Mouse (Mus musculus): Measurements from ENCODE around the gene Oosp3. TPM values are rescaled to one million over a fixed set of nuclear protein-coding genes. Genes with fewer than 3 reads are reported as not detected.

Oosp3 gene
- total RNA-seq (2021): not detected
- long read RNA-seq, experiment 1: 0 reads
- long read RNA-seq, experiment 2: 0 reads

DNA sequence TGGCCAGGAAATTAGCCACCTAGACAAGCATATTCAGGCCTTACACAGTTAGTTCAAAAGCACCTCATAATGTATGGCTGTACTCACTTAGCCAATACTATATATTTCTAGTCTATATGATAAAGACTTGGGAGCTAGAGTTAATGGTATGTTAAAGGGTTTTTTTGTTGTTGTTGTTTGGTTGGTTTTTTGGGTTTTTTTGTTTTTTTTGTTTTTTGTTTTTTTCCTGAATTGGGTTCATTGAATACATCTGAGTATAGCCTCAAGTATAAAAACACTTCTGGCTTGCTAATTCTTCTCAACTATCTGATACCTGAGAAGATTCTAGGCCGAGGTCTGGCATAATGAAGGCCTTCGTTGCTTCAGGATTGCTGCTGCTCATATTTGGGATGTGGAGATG lies at the start of gene Oosp3:
Oosp3 (plus strand) TSS at position 301 of the 400 bp plus-strand sequence.
- DNase-seq: no peak
- intact Hi-C loops (cut with DNase I): no loop called here

DNA sequence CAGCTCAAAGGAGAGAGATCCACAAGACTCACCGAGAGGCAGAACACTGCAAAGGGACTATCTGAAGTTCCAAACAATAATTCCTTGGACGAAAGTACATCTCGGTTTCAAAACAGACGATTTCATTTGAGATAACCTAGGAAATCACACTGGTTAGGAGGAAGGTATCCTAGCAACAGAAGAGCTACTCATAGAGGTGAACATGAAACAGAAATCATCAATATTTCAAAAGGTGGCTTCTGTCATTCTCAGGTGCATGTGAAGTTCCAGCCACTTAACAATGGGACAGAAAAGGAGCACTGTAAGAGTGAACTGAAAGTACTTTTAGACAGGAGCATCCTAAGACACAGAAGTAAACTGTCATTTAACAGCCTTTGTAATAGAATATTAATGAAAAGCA lies 47.3 kb upstream of the Oosp3 start:
- no peak for DNase-seq
- intact Hi-C loops (cut with DNase I): no loop called here

DNA sequence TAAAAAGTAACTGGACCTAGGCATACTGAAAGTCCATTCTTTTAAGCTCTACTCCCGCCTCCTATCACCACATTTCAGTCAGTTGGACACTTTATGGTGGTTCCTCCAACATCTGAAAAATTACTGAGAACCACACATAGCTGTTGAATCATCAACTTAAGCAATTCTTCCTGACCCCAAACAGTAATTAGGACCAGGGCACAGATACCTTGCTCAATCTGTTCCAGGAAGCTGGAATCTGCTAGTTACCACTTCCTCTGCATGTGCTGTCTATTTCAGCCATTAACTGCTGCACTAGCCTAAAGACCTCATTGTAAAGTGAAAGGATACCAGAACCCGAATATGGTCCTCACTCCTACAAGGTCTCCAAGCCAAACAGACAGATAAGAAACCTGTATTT lies 37.7 kb upstream of the Oosp3 start:
- DNase-seq: no peak
- intact Hi-C loops (cut with DNase I): no loop called here

DNA sequence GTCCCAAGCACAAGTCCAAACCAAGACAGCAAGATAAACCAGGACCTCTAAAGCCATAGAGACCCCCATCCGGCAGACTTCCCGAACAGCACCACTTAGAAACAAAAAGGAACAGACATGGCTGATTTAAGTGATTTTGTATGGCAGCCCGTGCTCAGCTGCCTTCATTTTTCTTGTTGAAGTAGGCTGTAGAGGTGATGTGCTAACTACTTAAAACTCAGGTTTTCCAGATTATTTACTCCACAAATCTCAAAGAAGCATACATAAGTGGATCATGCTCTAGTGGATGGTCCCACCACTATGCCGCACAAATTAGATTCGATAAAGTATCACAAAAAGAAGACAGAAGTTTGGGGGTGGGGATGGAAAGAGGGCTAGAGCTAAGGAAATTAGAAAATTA lies 36.4 kb upstream of the Oosp3 start, which contains the start of gene Oosp2:
Oosp2 (minus strand) TSS at position 101 of the 400 bp plus-strand sequence.
- DNase-seq: no peak
- intact Hi-C loops (cut with DNase I): no loop called here

DNA sequence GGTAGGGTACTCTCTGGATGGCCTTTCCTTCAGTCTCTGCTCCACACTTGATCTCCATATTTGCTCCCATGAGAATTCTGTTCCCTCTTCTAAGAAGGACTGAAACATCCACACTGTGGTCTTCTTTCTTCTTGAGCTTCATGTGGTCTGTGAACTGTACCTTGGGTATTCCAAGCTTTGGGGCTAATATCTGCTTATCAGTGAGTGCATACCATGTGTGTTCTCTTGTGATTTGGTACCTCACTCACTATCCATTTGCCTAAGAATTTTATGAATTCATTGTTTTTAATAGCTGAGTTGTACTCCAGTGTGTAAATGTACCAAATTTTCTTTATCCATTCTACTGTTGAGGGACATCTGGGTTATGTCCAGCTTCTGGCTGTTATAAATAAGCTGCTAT lies 35.3 kb upstream of the Oosp3 start:
- intact Hi-C loops (cut with DNase I): no loop called here
- no peak for DNase-seq

DNA sequence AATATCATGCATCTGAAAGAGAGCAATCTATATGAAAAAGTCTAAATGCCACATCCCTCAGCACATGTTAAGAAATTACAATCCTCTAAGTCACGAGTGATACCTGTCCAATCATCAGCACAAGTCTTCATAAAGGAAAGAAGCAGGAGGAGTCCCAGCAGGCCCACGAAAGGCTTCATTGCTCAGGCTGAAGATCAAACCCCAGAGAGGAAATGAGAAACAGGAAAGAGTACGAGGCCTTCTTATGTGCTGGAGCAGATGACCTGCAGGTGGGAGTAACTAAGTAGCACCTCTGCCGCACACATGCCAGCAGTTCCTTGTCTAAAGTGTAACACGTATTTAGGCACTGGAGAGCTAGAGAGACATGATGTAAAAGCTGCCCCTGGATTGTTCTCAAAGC lies 6.0 kb upstream of the Oosp3 start, which contains the start of gene Oosp1:
Oosp1 (minus strand) TSS at position 312 of the 400 bp plus-strand sequence.
- intact Hi-C loops (cut with DNase I): no loop called here
- DNase-seq: no peak

DNA sequence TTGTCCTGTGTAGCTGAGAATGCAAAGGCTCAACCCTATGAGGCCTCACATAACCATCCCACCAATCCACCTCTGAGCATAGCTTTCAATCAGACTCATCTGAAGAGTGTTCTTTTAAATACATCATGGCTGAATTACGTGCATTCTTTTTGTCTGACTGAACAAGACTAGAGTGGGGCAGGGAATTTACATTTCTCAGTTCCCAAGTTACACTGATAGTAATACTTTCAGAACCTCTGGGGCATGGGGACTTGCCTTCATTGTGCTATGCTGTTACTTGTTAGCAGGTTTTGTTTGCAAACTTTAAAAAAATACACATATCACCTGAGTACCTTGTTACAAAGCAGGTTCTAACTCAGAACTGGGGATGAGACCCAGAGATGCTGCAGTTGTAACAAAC lies 5.4 kb upstream of the Oosp3 start:
- no peak for DNase-seq
- intact Hi-C loops (cut with DNase I): no loop called here

DNA sequence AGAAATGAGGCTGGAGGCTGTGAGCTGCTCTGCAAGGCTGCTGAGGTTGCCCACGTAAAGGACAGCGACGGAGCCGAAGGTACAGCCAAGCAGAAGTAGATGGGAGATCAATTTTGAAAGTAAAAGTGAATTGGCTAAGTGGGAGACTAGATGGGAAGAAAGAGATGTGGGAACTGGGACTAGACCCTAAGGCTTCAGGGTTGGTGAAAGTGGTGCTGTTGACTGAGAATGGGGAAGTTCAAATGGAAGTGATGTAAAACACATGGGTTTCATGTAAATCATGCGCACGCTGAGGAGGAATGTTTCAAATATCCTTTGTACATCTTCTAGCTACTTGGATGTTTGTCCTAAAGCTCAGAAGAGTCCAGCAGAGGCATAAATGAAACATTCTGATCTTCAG lies 1.5 kb downstream of the Oosp3 start:
- intact Hi-C loops (cut with DNase I): no loop called here
- no peak for DNase-seq

DNA sequence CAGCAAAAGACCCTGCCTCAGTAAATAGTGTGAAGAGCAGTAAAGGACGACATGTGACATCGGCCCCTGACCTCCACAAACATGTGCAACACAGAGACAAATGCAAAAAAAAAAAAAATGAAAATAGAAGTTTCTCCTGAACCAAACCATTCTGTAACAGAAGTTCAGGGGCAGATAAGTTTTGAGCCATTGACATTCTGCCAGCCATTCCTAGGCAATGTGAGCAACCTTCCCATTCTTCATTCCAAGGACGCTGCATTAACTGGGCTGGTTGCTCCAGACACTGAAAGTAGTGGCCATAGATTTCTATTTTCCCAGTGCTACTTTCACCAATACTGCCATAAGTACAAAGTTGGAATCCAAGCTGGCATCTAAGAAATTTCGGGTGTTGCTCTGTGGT lies 15.6 kb downstream of the Oosp3 start:
- intact Hi-C loops (cut with DNase I): no loop called here
- no peak for DNase-seq

DNA sequence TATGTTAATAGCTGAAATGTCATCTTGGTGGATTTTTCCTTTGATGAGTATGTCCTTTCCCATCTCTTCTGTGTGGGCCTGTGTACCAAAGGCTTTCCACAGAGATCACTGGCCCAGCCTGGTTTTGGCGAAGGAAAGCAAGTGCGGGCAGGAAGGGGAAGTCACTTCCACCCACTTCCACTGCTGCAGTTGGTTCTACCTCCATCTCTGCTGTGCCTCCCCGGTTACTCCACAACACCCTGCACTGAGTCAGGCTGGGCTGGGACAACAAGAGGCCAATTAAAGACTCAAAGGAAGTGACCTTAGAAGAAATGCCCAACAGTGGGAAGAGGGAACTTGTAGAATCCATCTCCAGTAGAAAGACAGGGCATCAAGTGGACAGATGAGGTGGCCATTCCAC lies 23.2 kb downstream of the Oosp3 start:
- DNase-seq: no peak
- intact Hi-C loops (cut with DNase I): no loop called here

DNA sequence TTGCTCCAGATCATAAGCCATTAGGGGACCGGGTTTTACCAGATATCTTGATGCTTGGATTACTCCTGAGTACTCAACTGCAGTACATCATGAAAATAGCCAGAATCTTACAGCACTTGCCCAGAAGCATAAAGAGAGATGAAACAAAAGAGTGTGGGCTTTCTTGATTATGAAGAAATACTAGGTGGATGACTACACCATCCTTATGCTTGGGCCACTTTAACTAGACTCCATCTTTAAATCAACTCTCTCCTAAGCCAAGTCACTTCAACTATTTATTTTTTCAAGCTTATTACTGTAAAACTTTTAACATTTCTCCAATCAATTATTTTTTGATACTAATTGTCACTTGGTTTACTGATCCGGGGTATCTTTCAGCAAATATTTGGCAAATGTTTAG lies 27.0 kb downstream of the Oosp3 start:
- DNase-seq: no peak
- intact Hi-C loops (cut with DNase I): no loop called here

DNA sequence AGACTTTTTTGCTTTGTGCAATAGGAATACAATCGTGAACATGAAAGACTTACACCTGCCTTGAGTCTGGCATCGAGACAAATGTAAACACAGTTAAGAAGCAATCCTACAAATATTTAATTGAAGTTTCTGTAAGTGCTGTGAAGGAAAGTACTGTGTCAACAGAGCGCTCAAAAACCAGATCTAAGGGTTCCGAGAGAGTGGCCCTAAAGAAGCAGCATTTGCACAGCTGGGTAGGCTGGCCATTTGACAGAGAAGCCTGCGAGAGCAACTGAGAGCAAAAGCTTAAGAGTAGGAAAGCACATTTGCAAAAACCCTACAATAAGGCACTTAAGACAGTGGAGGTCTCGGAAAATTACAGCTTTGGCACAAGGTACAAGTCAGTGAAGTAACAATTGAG lies 27.4 kb downstream of the Oosp3 start:
- intact Hi-C loops (cut with DNase I): no loop called here

DNA sequence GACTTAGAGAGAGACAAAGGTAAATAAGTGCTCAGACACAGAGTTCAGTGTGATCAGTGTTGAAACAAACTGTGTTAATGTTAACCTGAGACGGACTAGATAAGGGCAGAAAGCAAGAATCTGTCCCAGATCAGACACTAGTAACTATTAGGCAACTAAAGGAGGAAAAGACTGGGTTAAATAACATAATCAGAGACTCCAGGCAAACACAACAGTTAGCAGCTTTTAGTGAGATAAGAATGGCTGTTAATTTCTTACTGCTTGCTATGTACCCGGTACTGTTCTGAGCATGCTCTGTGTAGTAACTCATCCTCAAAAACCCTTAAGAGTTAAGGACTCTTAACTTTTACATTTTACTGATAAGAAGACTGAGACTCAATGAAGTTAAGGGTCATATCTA lies 29.1 kb downstream of the Oosp3 start:
- intact Hi-C loops (cut with DNase I): no loop called here
- DNase-seq: no peak

More for the DNA sequence above, 27.4 kb downstream of the Oosp3 start:
- no peak for DNase-seq

DNA sequence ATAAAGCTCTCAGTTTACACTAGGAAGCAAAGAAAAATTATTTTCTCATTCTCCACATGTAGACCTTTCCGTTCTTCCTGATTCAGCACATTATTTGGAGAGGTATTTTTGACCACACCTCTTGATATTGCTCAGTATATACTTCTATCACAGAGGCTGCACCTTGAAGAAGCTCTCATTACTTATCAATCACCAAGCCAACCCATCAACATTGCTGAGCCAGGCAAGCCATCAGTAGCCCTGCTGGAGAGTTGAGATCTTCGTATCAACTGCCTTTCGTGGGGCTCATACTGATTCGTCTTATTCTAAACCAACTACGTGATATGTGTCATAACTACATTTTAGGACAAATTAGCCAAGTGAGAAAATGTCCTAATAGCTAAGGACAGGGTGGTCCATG lies 30.4 kb downstream of the Oosp3 start:
- intact Hi-C loops (cut with DNase I): no loop called here
- DNase-seq: no peak

DNA sequence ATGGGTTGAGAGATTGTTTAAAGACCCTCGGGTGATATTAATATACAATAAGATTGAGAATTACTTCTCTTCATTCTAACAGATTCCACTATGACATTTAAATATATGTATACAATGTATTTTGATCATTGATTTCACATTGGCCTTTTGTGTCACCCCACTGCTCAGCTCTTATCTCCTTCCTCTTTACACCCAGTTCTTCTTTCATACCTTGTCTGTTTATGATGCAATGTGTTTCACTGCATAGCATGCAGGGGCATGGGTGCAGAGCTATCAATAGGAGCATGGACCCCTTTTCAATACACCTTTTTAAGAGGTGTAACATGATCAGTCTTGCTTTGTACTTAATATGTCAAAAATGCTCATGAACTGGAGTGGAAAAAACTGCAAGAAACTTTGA lies 33.4 kb downstream of the Oosp3 start:
- intact Hi-C loops (cut with DNase I): no loop called here

DNA sequence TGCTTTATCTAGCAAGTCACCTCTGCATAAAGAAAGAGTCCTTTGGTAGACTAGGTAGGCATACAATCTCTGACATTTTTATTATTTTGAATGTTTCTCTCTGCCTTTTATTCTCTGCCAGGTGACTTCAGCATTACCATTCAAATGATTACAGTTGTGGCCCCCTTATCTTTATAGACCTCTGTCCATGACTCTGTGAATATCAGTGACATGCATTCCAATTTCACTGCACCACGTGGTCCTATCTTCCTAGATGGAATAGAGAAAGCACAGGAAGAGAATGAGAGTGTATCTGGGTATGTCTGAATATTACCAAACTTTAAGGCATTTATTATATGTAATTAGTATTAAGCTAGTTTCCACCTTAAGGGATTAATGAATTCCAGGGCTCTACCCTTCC lies 39.6 kb downstream of the Oosp3 start:
- intact Hi-C loops (cut with DNase I): no loop called here
- no peak for DNase-seq

More for the DNA sequence above, 33.4 kb downstream of the Oosp3 start:
- DNase-seq: no peak

DNA sequence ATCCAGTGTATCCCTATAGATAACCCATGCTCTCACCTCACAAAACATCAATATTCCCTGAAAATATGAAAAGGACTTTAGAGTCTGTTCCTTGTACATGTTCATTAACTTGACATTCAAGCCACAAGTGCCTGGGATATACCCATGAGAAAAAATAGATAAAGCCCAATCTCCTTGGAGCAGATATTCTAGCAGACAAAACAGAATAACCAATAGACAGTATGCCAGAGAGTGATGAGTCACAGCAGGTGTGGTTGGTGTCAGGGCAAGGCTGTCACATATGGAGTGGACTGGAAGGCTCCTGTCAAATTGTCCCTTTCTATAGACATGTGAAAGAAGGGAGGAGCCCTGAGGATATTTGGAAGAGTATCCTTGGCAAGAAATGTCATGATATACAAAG lies 48.8 kb downstream of the Oosp3 start:
- no peak for DNase-seq
- intact Hi-C loops (cut with DNase I): no loop called here

DNA sequence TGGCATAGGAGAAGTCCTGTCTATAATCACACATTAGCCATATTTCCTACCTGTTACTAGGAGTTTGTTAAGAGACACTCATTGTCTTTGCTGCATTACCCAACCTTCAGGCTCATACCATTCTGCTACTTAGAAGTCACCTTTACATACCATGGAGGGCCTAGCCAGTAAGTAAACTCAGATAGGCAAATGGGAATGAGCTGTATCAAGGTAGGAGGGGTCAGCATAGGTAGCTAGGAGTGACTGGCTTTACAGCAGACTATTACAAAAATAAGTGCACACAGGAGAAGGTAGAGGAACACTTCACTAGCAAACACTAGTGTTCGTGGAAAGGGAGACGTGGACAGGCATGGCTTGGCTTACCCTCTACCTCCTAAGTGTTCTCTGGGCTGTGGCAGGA lies 50.4 kb downstream of the Oosp3 start, which contains the start of gene Gif:
Gif (plus strand) TSS at position 257 of the 400 bp plus-strand sequence.
- intact Hi-C loops (cut with DNase I): no loop called here
- DNase-seq: no peak

Other genes with a start within 250 kb of the Oosp3 start
- 1 to 10 TPM; 1.3 to 2.3 TPM for gene Ms4a6c, start 227.7 kb upstream of the Oosp3 start, total RNA-seq (2021)
- under 1 TPM in 1 of 2 experiments, not detected in 1; 0.39 TPM for gene Gm8369, start 211.1 kb upstream of the Oosp3 start, total RNA-seq (2021)
- gene Ms4a6b, start 180.5 kb upstream of the Oosp3 start, total RNA-seq (2021): 1 to 10 TPM; 1.8 to 2.2 TPM
- gene Ms4a4d, start 160.3 kb upstream of the Oosp3 start, total RNA-seq (2021): 1 to 10 TPM; 4.0 to 4.6 TPM
- gene Ms4a6d, start 92.2 kb upstream of the Oosp3 start, total RNA-seq (2021): 1 to 10 TPM in 1 of 2 experiments, under 1 TPM in 1; 0.84 to 1.4 TPM
- under 1 TPM in 1 of 2 experiments, not detected in 1; 0.32 TPM for gene Ms4a2, start 73.3 kb upstream of the Oosp3 start, total RNA-seq (2021)
- gene Ms4a3, start 56.2 kb upstream of the Oosp3 start, total RNA-seq (2021): not detected
- not detected for gene Oosp2, start 36.5 kb upstream of the Oosp3 start, total RNA-seq (2021)
- gene Oosp1, start 5.9 kb upstream of the Oosp3 start, total RNA-seq (2021): not detected
- not detected for gene Gif, start 50.5 kb downstream of the Oosp3 start, total RNA-seq (2021)
- 10 to 100 TPM; 53.3 to 55.3 TPM for gene Mrpl16, start 73.3 kb downstream of the Oosp3 start, total RNA-seq (2021)
- gene Stx3, start 122.3 kb downstream of the Oosp3 start, total RNA-seq (2021): 1 to 10 TPM; 1.4 to 2.7 TPM
- gene Olfr1417, start 142.2 kb downstream of the Oosp3 start, total RNA-seq (2021): not detected
- gene Olfr1418, start 164.0 kb downstream of the Oosp3 start, total RNA-seq (2021): not detected
- gene Olfr1419, start 178.1 kb downstream of the Oosp3 start, total RNA-seq (2021): not detected
- gene Olfr1420, start 189.5 kb downstream of the Oosp3 start, total RNA-seq (2021): not detected
- gene Patl1, start 215.3 kb downstream of the Oosp3 start, total RNA-seq (2021): 10 to 100 TPM; 19.2 to 23.8 TPM

Measured in gastrocnemius, postnatal 36 days (tissue).